In the genomic region with DNA sequence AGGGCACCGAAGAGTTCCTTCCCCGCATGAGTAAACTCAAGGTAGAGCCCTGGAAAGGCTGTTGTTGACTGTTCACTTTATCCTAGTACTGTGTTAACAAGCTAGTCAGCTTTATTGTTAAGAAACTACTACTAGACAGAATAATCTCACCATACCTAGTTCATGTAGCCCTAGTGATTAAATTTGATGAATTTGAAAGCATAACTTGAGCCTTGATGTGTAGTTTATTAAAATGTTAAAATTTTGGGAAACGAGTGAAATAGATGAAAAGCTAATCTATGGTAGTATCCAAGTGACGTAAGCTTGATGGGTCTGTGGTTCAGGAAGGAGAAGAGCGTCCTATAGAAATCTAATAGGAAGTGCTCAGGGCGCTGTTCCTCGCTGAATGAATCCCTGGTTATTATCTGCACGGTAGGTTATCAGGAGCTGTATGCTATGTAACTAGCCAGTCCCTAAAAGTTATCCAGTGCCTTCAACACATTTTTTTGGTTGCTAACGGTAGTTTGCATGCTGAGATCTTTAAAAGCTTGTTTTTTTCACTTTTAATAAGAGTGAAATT, we compare ENCODE assay signal across 8 mouse cellular contexts. TPM values are rescaled to one million over a fixed set of nuclear protein-coding genes. Genes with fewer than 3 reads are reported as not detected.
A peak's percentile ranks its signal among the peaks of the same experiment; 100 is the strongest.
DNase-seq lines count a peak whose midpoint lies in the region; ATAC-seq lines count a peak whose summit lies in the region.

No protein-coding gene starts in this region.

- H3K36me3 ChIP-seq in heart, embryonic 13.5 days: peaks cover 14% of the 10 kb centered on the region; the same call in 1 of the 2 replicates
- no peaks in the 10 kb centered on the region for H3K36me3 ChIP-seq in macrophage (ENCODE audit: inconsistent target)

- no peaks in the 10 kb centered on the region for H3K27me3 ChIP-seq in heart, embryonic 13.5 days (replicated peaks)

- peaks cover 47% of the 10 kb centered on the region for H3K4me1 ChIP-seq in heart, embryonic 13.5 days

- WGBS in heart, embryonic 13.5 days: 6% methylated on average over 9 of the region's 9 CpGs
- WGBS in macrophage (ENCODE audit: missing documents): 5% methylated on average over 9 of the region's 9 CpGs

- ATAC-seq in heart, embryonic 13.5 days (ENCODE audit: extremely low read depth, insufficient number of reproducible peaks, low FRiP score, low TSS enrichment): no peak
- ATAC-seq in granulocyte monocyte progenitor cell, adult 5-6 weeks (replicated peaks; ENCODE audit: poor library complexity, severe bottlenecking): 0 out of 2 replicates have a peak, but pooled peaks have one; percentile 14

- H3K9ac ChIP-seq in heart, embryonic 13.5 days: peak overlapping the region; percentile 95

- H3K79me2 ChIP-seq in macrophage (ENCODE audit: inconsistent target): peaks cover 75% of the 10 kb centered on the region

- peak overlapping the region; percentile 89 for H3K4me2 ChIP-seq in heart, embryonic 13.5 days

- DNase-seq in heart, adult 18-20 months: no peak
- DNase-seq in Muller cell, postnatal 12 days (ENCODE audit: inconsistent ontology term): peak; percentile 14
- no peak for DNase-seq in urinary bladder, adult 18-20 months (ENCODE audit: low spot score in 2 of 2)
- DNase-seq in adrenal gland, postnatal 36 days: no peak
- no peak for DNase-seq in thymus, adult 18-20 months

- peak overlapping the region; percentile 96 for H3K4me3 ChIP-seq in heart, embryonic 13.5 days
- H3K4me3 ChIP-seq in macrophage (ENCODE audit: inconsistent target): peak overlapping the region; percentile 74

- H3K9me3 ChIP-seq in heart, embryonic 13.5 days: no peaks in the 10 kb centered on the region

- peak overlapping the region; percentile 99 for H3K27ac ChIP-seq in heart, embryonic 13.5 days (replicated peaks)
- H3K27ac ChIP-seq in macrophage: peak overlapping the region; percentile 76

RNA-seq across cellular contexts. Expression of a gene that starts 2.3 kb away (rescaled TPM):
- 9.8 and 11.7 TPM in 2 replicates for polyA plus RNA-seq in heart, embryonic 13.5 days (2015; fragmentation: Nextera tagmentation; extraction: Ambion mirVana)
- 10 to 100 TPM; 31.5 to 37.2 TPM for total RNA-seq in heart, adult 18-20 months (2021)
- total RNA-seq in granulocyte monocyte progenitor cell, adult 5-6 weeks (2014; fragmentation: Nextera tagmentation): 61.2 and 69.7 TPM in 2 replicates
- 54.0 and 54.6 TPM in 2 replicates for total RNA-seq in granulocyte monocyte progenitor cell, adult 5-6 weeks (2017)
- total RNA-seq in macrophage (2018; cell fraction: chromatin; rRNA removed): 10 to 100 TPM; 27.1 to 54.6 (median 36.2) TPM
- 10 to 100 TPM; 20.1 to 36.2 (median 26.9) TPM for total RNA-seq in macrophage (2018; cell fraction: cytosol; rRNA removed)
- 10 to 100 TPM; 25.9 to 49.7 (median 32.6) TPM for total RNA-seq in macrophage (2018; cell fraction: nucleus; rRNA removed)
- polyA plus RNA-seq in macrophage (2018): 24.1 to 61.1 TPM (median 29.0 TPM) in 3 replicates
- total RNA-seq in adrenal gland, postnatal 36 days (2021): 10 to 100 TPM; 69.4 to 84.1 TPM

RNA-seq across cellular contexts. Expression of a gene that starts 40.6 kb away (rescaled TPM):
- polyA plus RNA-seq in heart, embryonic 13.5 days (2015; fragmentation: Nextera tagmentation; extraction: Ambion mirVana): 3.3 and 3.4 TPM in 2 replicates
- 1 to 10 TPM; 8.7 to 9.1 TPM for total RNA-seq in heart, adult 18-20 months (2021)
- 0.34 and 2.9 TPM in 2 replicates for total RNA-seq in granulocyte monocyte progenitor cell, adult 5-6 weeks (2014; fragmentation: Nextera tagmentation)
- 0.39 and 2.9 TPM in 2 replicates for total RNA-seq in granulocyte monocyte progenitor cell, adult 5-6 weeks (2017)
- 1 to 10 TPM in 2 of 26 experiments, under 1 TPM in 2, not detected in 22; 0.54 to 2.2 (median 0.83) TPM for total RNA-seq in macrophage (2018; cell fraction: chromatin; rRNA removed)
- total RNA-seq in macrophage (2018; cell fraction: cytosol; rRNA removed): under 1 TPM in 24 of 26 experiments, not detected in 2; 0.07 to 0.43 (median 0.22) TPM
- total RNA-seq in macrophage (2018; cell fraction: nucleus; rRNA removed): under 1 TPM in 3 of 26 experiments, not detected in 23; 0.25 to 0.98 (median 0.71) TPM
- 0.07 to 0.37 TPM (median 0.18 TPM) in 3 replicates for polyA plus RNA-seq in macrophage (2018)
- total RNA-seq in adrenal gland, postnatal 36 days (2021): 10 to 100 TPM; 13.6 to 19.5 TPM

RNA-seq across cellular contexts. Expression of a gene that starts 40.8 kb away (rescaled TPM):
- polyA plus RNA-seq in heart, embryonic 13.5 days (2015; fragmentation: Nextera tagmentation; extraction: Ambion mirVana): 5.8 and 5.9 TPM in 2 replicates
- 1 to 10 TPM; 8.1 to 9.1 TPM for total RNA-seq in heart, adult 18-20 months (2021)
- total RNA-seq in granulocyte monocyte progenitor cell, adult 5-6 weeks (2014; fragmentation: Nextera tagmentation): 8.6 and 10.8 TPM in 2 replicates
- 2.4 and 5.2 TPM in 2 replicates for total RNA-seq in granulocyte monocyte progenitor cell, adult 5-6 weeks (2017)
- total RNA-seq in macrophage (2018; cell fraction: chromatin; rRNA removed): 10 to 100 TPM in 24 of 26 experiments, 1 to 10 TPM in 2; 7.6 to 27.8 (median 16.9) TPM
- total RNA-seq in macrophage (2018; cell fraction: cytosol; rRNA removed): 1 to 10 TPM in 3 of 26 experiments, under 1 TPM in 22, not detected in 1; 0.08 to 2.2 (median 0.31) TPM
- 10 to 100 TPM in 8 of 26 experiments, 1 to 10 TPM in 18; 1.9 to 15.4 (median 8.8) TPM for total RNA-seq in macrophage (2018; cell fraction: nucleus; rRNA removed)
- 0.09 to 1.3 TPM (median 0.60 TPM) in 3 replicates for polyA plus RNA-seq in macrophage (2018)
- total RNA-seq in adrenal gland, postnatal 36 days (2021): 10 to 100 TPM; 11.2 to 13.5 TPM
